ENCODE assay signal across 14 mouse cellular contexts in genomic region chr1:166304352-166305240, GRCm38 (mm10). TPM values are rescaled to one million over a fixed set of nuclear protein-coding genes. Genes with fewer than 3 reads are reported as not detected.
DNase-seq lines count a peak whose midpoint lies in the region; ATAC-seq and TF ChIP-seq lines count a peak whose summit lies in the region.
"Had no signal": no experiment of that assay in that cellular context is flagged by ENCODE, and none has a peak within 500 bp of the region (broad histone marks: within the 10 kb centered on the region; RNA-seq: fewer than 3 reads in every experiment).

No protein-coding gene starts in this region.

- no peak overlapping the region for H3K4me3 ChIP-seq in midbrain, embryonic 16.5 days (ENCODE audit: low read depth, low read length)
- H3K4me3 ChIP-seq in midbrain, embryonic 15.5 days, result no peak overlapping the region
- H3K4me3 ChIP-seq: heart, embryonic 12.5 days; limb, embryonic 12.5 days had no signal

- peak; percentile 73 for DNase-seq in heart, adult 11 months
- no peak for DNase-seq in heart, postnatal 10 days
- DNase-seq in brain, embryonic 14.5 days (ENCODE audit: low read depth), result peak; percentile 95
- DNase-seq in left cerebral cortex, postnatal 4 days, result peak; percentile 37
- DNase-seq in kidney, adult 8-10 months, result no peak
- no peak for DNase-seq in adrenal gland, adult 8-10 months
- DNase-seq: cerebellum, postnatal 14 days; gastrocnemius, postnatal 25 days; thymus, adult 18-20 months had no signal

- intact Hi-C loops in heart, postnatal 10 days (cut with DNase I), result loop anchor here (5.0 kb wide), 1 partner anchor 37 kb away; no protein-coding TSS in a partner anchor
- intact Hi-C loops in left cerebral cortex, postnatal 4 days (cut with DNase I), result no loop called here

- WGBS in midbrain, embryonic 16.5 days, result 72% methylated on average over 8 of the region's 8 CpGs
- 70% methylated on average over 8 of the region's 8 CpGs for WGBS in midbrain, embryonic 15.5 days

- no peak overlapping the region for H3K4me2 ChIP-seq in midbrain, embryonic 16.5 days (ENCODE audit: low read length)
- H3K4me2 ChIP-seq in midbrain, embryonic 15.5 days, result no peak overlapping the region
- H3K4me2 ChIP-seq: heart, embryonic 12.5 days; limb, embryonic 12.5 days had no signal

- H3K9ac ChIP-seq in midbrain, embryonic 16.5 days (ENCODE audit: low read depth, low read length), result no peak overlapping the region
- no peak overlapping the region for H3K9ac ChIP-seq in midbrain, embryonic 15.5 days
- H3K9ac ChIP-seq: heart, embryonic 12.5 days; limb, embryonic 12.5 days had no signal

- H3K27ac ChIP-seq in midbrain, embryonic 16.5 days (ENCODE audit: low read length), result no peak overlapping the region
- no peak overlapping the region for H3K27ac ChIP-seq in midbrain, embryonic 15.5 days
- H3K27ac ChIP-seq: limb, embryonic 12.5 days; macrophage had no signal

- H3K4me1 ChIP-seq in midbrain, embryonic 16.5 days (ENCODE audit: control insufficient read depth, insufficient read depth, low read length), result peaks cover 12% of the 10 kb centered on the region
- H3K4me1 ChIP-seq in midbrain, embryonic 15.5 days, result peaks cover 9% of the 10 kb centered on the region

- no peaks in the 10 kb centered on the region for H3K27me3 ChIP-seq in midbrain, embryonic 16.5 days (ENCODE audit: control insufficient read depth, insufficient read depth, low read depth, low read length)
- peaks cover 4% of the 10 kb centered on the region; the same call in 1 of the 2 replicates for H3K27me3 ChIP-seq in midbrain, embryonic 15.5 days (replicated peaks)

- 0 out of 2 replicates have a peak, but pooled peaks have one; percentile 31 for ATAC-seq in midbrain, embryonic 16.5 days
- no peak for ATAC-seq in midbrain, embryonic 15.5 days (replicated peaks)

- TF ChIP-seq POLR2A in brain, embryonic 14.5 days (IDR thresholded peaks at IDR 0.05; ENCODE audit: borderline replicate concordance, extremely low read depth, insufficient read depth, insufficient read length, poor library complexity, severe bottlenecking), result no peak

- H3K36me3 ChIP-seq in midbrain, embryonic 16.5 days (ENCODE audit: control insufficient read depth, insufficient read depth, low read length), result no peaks in the 10 kb centered on the region
- no peaks in the 10 kb centered on the region for H3K36me3 ChIP-seq in midbrain, embryonic 15.5 days (replicated peaks)
- H3K36me3 ChIP-seq: heart, embryonic 12.5 days; limb, embryonic 12.5 days had no signal

- TF ChIP-seq CTCF in brain, embryonic 14.5 days (IDR thresholded peaks at IDR 0.05; ENCODE audit: borderline replicate concordance, extremely low read depth, insufficient read depth, insufficient read length), result no peak

- no peaks in the 10 kb centered on the region for H3K9me3 ChIP-seq in midbrain, embryonic 16.5 days (replicated peaks; ENCODE audit: control insufficient read depth, low read length, poor library complexity, severe bottlenecking)
- H3K9me3 ChIP-seq in midbrain, embryonic 15.5 days, result no peaks in the 10 kb centered on the region
- H3K9me3 ChIP-seq: heart, embryonic 12.5 days; limb, embryonic 12.5 days had no signal

RNA-seq across cellular contexts. Expression of gene Ildr2, which starts 50.7 kb away (rescaled TPM):
- 1 to 10 TPM; 3.8 to 4.6 TPM for total RNA-seq in heart, postnatal 10 days (2021)
- 4.0 and 4.5 TPM in 2 replicates for polyA plus RNA-seq in midbrain, embryonic 16.5 days (2015; fragmentation: Nextera tagmentation; extraction: Ambion mirVana)
- polyA plus RNA-seq in midbrain, embryonic 15.5 days (2015; fragmentation: Nextera tagmentation; extraction: Ambion mirVana), result 6.1 and 6.2 TPM in 2 replicates
- polyA plus RNA-seq in brain, embryonic 14.5 days (2012; rRNA removed), result 4.0 and 7.5 TPM in 2 replicates
- 10 to 100 TPM; 40.6 to 44.8 TPM for total RNA-seq in left cerebral cortex, postnatal 4 days (2021)
- total RNA-seq in adrenal gland, adult 8-10 months (2022), result 10 to 100 TPM in 2 of 4 experiments, 1 to 10 TPM in 2; 4.0 to 16.9 (median 10.1) TPM
- polyA plus RNA-seq: macrophage had no signal

Comparison
In these comparisons a context has a peak if more than half of its experiments do, and no peak if none do; other contexts are left out.
1. DNase-seq: peak in heart, adult 11 months (single experiment), brain, embryonic 14.5 days (single experiment) and left cerebral cortex, postnatal 4 days (single experiment); none in heart, postnatal 10 days (0 of 2), kidney, adult 8-10 months (0 of 2) and adrenal gland, adult 8-10 months (single experiment).